Mouse (Mus musculus) heart, adult 18-20 months (tissue): ENCODE data around the gene Ifi202b. TPM values are rescaled to one million over a fixed set of nuclear protein-coding genes. Genes with fewer than 3 reads are reported as not detected.

ENCODE experiments used
- total RNA-seq, 2 experiments: library from RNA; stranded (reverse); gene quantifications; 2 replicates each; pipeline ENCODE4 v1.2.3; 2021

Gene Ifi202b
- total RNA-seq, 2 experiments from 2014 or later = not detected

Other genes with a start within 250 kb of the Ifi202b start
- gene Ifi207, start 241.0 kb downstream of the Ifi202b start, total RNA-seq = 10 to 100 TPM in 1 of 2 experiments, 1 to 10 TPM in 1; 8.2 to 11.6 TPM
- gene Ifi204, start 215.8 kb downstream of the Ifi202b start, total RNA-seq = 1 to 10 TPM; 3.3 to 3.8 TPM
- gene Ifi211, start 69.7 kb downstream of the Ifi202b start, total RNA-seq = 1 to 10 TPM; 3.1 to 3.7 TPM
- 10 to 100 TPM; 14.2 to 14.6 TPM for gene Mndal, start 40.3 kb downstream of the Ifi202b start, total RNA-seq
- gene Ifi203, start 40.1 kb downstream of the Ifi202b start, total RNA-seq = 10 to 100 TPM; 12.8 to 13.3 TPM
- 10 to 100 TPM; 24.8 to 29.1 TPM for gene Ifi205, start 49.1 kb upstream of the Ifi202b start, total RNA-seq
- gene Olfr433, start 58.0 kb upstream of the Ifi202b start, total RNA-seq = not detected
- gene Olfr432, start 66.5 kb upstream of the Ifi202b start, total RNA-seq = not detected
- gene Olfr430, start 83.9 kb upstream of the Ifi202b start, total RNA-seq = not detected
- not detected for gene Olfr429, start 101.6 kb upstream of the Ifi202b start, total RNA-seq
- gene Olfr427, start 114.1 kb upstream of the Ifi202b start, total RNA-seq = not detected
- not detected for gene Olfr231, start 138.4 kb upstream of the Ifi202b start, total RNA-seq
- not detected for gene Olfr424, start 148.8 kb upstream of the Ifi202b start, total RNA-seq
- gene Olfr420, start 172.9 kb upstream of the Ifi202b start, total RNA-seq = not detected
- 1 to 10 TPM; 6.9 to 8.2 TPM for gene Spta1, start 190.0 kb upstream of the Ifi202b start, total RNA-seq